Mouse (Mus musculus): ENCODE data around the gene Fcamr.

DNA sequence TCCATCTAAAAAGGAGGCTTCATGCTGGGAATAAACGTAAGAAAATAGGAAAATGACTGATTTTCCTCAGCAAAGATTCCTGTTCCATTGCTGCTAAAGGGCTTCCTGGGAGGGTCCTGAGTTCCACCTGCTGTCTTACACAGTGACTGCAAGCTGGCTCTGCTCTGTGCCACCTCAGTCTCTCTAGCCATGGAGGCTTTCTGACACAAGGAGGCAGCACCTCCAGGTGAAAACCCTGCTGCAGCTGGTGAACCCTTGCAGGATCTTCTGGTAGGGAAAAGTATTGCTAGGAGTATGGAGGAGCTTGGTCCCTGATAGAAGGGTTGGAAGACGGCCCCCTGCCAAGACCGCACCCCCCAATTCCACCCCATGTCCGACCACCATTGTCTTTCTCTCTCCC is 13.7 kb upstream of the Fcamr start:
- TF ChIP-seq CTCF (conservative IDR thresholded peaks at IDR 0.05; ENCODE audit: insufficient read depth, insufficient read length, low read depth, low read length) (peak; percentile 67), POLR2A (IDR thresholded peaks at IDR 0.05; ENCODE audit: low read depth, low read length) (no peak)
